Mouse (Mus musculus) liver, embryonic 13.5 days (tissue): ENCODE data around the gene 5330417C22Rik. TPM values are rescaled to one million over a fixed set of nuclear protein-coding genes. Genes with fewer than 3 reads are reported as not detected.

Experiments
- ATAC-seq: fragments of 200-750 bp; cut with Nextera tagmentation; 2 replicates; pipeline ENCODE4 v1.8.0; 2017; ENCODE audit warnings: low read depth, mild to moderate bottlenecking, moderate number of reproducible peaks, moderate library complexity
- DNase-seq: peaks from one replicate; pipeline ENCODE4 v3.0.0; 2022
- H3K27ac ChIP-seq: fragments of 300-500 bp; sonication (generic); 2 replicates; pipeline ENCODE4 v1.5.1; 2015; ENCODE audit warnings: moderate library complexity, mild to moderate bottlenecking, inconsistent platforms
- H3K27me3 ChIP-seq: fragments of 300-500 bp; sonication (generic); 2 replicates; pipeline ENCODE4 v1.6.1; 2015; ENCODE audit warnings: mild to moderate bottlenecking, inconsistent platforms
- H3K36me3 ChIP-seq: fragments of 300-500 bp; sonication (generic); 2 replicates; pipeline ENCODE4 v1.6.1; 2015; ENCODE audit warnings: mild to moderate bottlenecking, inconsistent platforms
- H3K4me1 ChIP-seq: fragments of 300-500 bp; sonication (generic); replicated peaks from 2 replicates; pipeline ENCODE4 v1.6.1; 2015; ENCODE audit warnings: inconsistent platforms
- H3K4me2 ChIP-seq: fragments of 300-500 bp; sonication (generic); 2 replicates; pipeline ENCODE4 v1.6.1; 2015; ENCODE audit warnings: inconsistent platforms, mild to moderate bottlenecking, moderate library complexity
- H3K4me3 ChIP-seq: fragments of 300-500 bp; sonication (generic); replicated peaks from 2 replicates; pipeline ENCODE4 v1.5.1; 2015; ENCODE audit warnings: mild to moderate bottlenecking, inconsistent platforms
- H3K9ac ChIP-seq: fragments of 300-500 bp; sonication (generic); 2 replicates; pipeline ENCODE4 v1.6.1; 2015; ENCODE audit warnings: mild to moderate bottlenecking, inconsistent platforms
- H3K9me3 ChIP-seq: fragments of 300-500 bp; sonication (generic); replicated peaks from 2 replicates; pipeline ENCODE4 v1.6.1; 2016; ENCODE audit warnings: inconsistent platforms
- WGBS: fragments of 180-500 bp; shearing (Covaris S2); methylation state at CpG from one replicate; pipeline ENCODE4 v1.1.7; 2015; ENCODE audit not compliant: insufficient replicate concordance; 5-methylcytosine and 5-hydroxymethylcytosine counted together
- polyA plus RNA-seq: library from polyadenylated mRNA; unstranded; fragments of >200 nt; fragmentation: Nextera tagmentation; extraction: Ambion mirVana; gene quantifications from 2 replicates; pipeline ENCODE4 v1.2.1, GENCODE M21; 2015

The 5330417C22Rik gene
- polyA plus RNA-seq, 1 experiment from 2014 or later: 0.09 TPM

DNA sequence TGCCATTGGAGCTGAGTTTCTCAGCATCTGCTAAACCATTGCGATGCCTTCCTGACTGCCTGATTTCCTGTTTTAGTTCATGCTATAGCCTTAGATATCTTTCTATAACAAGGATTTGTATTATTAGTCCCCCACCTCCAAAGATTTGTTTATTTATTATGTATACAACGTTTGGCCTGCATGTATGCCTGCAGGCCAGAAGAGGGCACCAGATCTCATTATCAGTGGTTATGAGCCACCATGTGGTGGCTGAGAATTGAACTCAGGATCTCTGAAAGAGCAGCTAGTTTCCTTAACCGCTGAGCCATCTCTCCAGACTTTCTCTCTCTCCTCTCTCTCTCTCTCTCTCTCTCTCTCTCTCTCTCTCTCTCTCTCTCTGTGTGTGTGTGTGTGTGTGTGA is 46.4 kb downstream of the 5330417C22Rik start:
- H3K9me3 ChIP-seq: no peaks in the 10 kb centered on the region
- no peaks in the 10 kb centered on the region for H3K4me1 ChIP-seq
- H3K9ac ChIP-seq: no peak overlapping the region
- H3K27me3 ChIP-seq: no peaks in the 10 kb centered on the region
- no peak overlapping the region for H3K27ac ChIP-seq
- WGBS: 29% methylated on average over 3 of the region's 3 CpGs
- H3K4me3 ChIP-seq: no peak overlapping the region
- ATAC-seq: no peak
- H3K4me2 ChIP-seq: no peak overlapping the region
- DNase-seq: no peak
- H3K36me3 ChIP-seq: no peaks in the 10 kb centered on the region

DNA sequence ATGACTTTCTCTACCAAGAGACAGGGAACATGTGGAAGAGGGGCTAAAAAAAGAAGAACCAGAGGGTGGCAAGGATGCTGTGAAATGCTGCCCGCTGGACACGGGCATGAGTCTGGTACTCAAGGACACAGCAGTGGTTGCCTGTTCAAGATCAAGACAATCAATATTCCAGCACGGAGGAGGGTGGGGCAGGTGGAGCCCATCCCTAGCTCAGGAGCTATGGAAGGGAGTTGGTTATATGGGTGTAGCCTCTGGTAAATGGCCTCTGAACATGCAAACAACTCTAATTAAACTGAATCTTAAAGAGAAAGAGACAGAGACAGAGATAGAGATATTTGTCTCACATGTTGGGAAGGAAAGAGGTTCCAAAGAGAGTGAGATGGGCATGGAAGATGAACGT is 51.6 kb downstream of the 5330417C22Rik start:
- no peaks in the 10 kb centered on the region for H3K9me3 ChIP-seq
- no peak overlapping the region for H3K4me2 ChIP-seq
- no peaks in the 10 kb centered on the region for H3K36me3 ChIP-seq
- 67% methylated on average over 4 of the region's 4 CpGs for WGBS
- no peak overlapping the region for H3K4me3 ChIP-seq
- H3K27ac ChIP-seq: no peak overlapping the region
- H3K27me3 ChIP-seq: 0 out of 2 replicates have a peak, but pooled peaks cover 3% of the 10 kb centered on the region
- H3K4me1 ChIP-seq: no peaks in the 10 kb centered on the region
- DNase-seq: no peak
- no peak overlapping the region for H3K9ac ChIP-seq
- no peak for ATAC-seq

DNA sequence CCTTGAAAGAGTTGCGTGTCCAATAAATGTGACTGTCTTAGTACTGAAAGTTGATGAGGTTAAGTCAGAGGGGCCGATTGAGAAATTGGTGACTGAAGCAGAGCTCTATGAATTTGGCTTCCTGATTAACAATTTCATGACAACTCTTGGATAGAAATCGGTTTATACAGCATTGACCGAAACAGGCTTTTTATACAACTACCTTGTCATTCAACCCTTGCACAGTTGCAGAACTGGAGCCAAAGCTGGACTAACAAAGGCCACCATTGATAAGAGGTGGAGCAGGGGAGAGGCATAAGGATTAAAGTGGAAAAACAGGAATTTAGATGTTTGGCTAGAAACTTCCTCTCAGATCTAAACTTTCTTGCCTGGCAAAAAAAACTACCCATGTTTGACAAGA is 57.5 kb downstream of the 5330417C22Rik start:
- no peak for ATAC-seq
- WGBS: 68% methylated on average over 4 of the region's 4 CpGs
- Histone ChIP-seq H3K36me3 (no peaks in the 10 kb centered on the region), H3K4me2 (no peak overlapping the region), H3K4me1 (no peaks in the 10 kb centered on the region), H3K9ac (no peak overlapping the region), H3K27ac (no peak overlapping the region), H3K9me3 (no peaks in the 10 kb centered on the region), H3K4me3 (no peak overlapping the region), H3K27me3 (0 out of 2 replicates have a peak, but pooled peaks cover 3% of the 10 kb centered on the region)
- no peak for DNase-seq

DNA sequence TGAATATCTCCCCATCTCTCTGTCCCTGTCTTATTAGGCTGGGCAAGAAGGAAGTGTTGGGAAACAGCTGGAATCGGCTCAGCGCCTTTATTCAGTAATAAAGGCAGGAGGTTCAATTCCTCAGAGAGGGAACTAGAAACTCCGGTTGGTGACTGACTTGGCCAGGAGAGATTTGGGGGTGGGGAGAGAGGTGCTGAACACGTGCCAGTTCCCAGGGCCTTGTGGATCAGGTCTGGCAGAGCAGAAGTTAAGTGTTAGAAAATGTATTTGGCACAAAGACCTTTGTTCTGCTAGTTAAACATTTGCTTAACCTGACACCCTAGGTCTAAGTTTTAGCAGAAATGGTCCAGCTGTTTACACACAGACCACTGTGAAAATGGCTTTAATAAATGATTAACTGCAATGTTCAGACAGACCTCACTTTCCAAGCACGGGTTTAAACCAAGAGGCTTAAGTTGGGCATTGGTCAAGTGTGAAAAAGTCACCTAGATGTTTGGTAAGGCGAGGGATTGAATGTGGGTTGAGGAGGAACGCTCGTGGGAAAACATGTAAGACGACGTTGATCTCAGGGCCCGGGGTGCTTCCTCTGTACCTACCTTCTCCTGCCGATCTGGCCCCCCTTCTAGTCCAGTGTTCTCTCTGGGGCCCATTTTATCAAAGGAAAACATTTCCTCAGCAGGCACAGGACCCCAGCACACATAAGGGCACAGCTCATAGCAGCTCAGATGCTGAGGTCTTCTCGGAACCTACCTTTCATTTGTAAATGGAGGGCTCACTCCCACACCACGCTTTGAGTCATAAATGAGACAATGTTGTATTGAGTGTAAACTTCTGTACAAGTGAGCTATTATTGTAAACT is 59.3 kb downstream of the 5330417C22Rik start:
- DNase-seq: no peak

DNA sequence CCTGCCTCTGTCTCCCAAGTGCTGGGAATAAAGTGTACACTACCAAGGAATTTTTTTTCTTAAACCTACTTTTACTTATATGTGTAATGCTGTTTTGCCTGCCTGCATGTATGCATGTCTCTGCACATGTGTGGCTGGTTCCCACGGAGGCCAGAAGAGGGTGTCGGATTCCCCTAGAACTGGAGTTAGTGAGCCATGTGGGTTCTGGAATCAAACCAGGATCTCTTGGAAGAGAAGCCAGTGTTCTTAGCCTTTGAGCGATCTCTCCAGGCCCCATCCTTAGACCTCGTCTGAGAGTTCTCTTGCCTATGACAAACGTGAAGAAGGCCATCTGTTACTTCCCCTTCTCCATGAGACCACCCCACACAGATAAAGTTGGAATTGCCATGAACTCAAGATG is 60.8 kb downstream of the 5330417C22Rik start:
- ATAC-seq: no peak
- no peak overlapping the region for H3K4me3 ChIP-seq
- H3K36me3 ChIP-seq: no peaks in the 10 kb centered on the region
- DNase-seq: no peak
- H3K27ac ChIP-seq: no peak overlapping the region
- no peaks in the 10 kb centered on the region for H3K4me1 ChIP-seq
- no peaks in the 10 kb centered on the region for H3K9me3 ChIP-seq
- WGBS: 57% methylated on average over 5 of the region's 5 CpGs
- H3K4me2 ChIP-seq: no peak overlapping the region
- no peak overlapping the region for H3K9ac ChIP-seq
- no peaks in the 10 kb centered on the region for H3K27me3 ChIP-seq

More for the DNA sequence above, 59.3 kb downstream of the 5330417C22Rik start:
- no peaks in the 10 kb centered on the region for H3K4me1 ChIP-seq
- H3K36me3 ChIP-seq: no peaks in the 10 kb centered on the region
- ATAC-seq: no peak
- H3K4me2 ChIP-seq: no peak overlapping the region
- H3K27ac ChIP-seq: no peak overlapping the region
- H3K27me3 ChIP-seq: 0 out of 2 replicates have a peak, but pooled peaks cover 3% of the 10 kb centered on the region
- 52% methylated on average over 14 of the region's 14 CpGs for WGBS
- H3K9ac ChIP-seq: no peak overlapping the region
- no peak overlapping the region for H3K4me3 ChIP-seq
- no peaks in the 10 kb centered on the region for H3K9me3 ChIP-seq

DNA sequence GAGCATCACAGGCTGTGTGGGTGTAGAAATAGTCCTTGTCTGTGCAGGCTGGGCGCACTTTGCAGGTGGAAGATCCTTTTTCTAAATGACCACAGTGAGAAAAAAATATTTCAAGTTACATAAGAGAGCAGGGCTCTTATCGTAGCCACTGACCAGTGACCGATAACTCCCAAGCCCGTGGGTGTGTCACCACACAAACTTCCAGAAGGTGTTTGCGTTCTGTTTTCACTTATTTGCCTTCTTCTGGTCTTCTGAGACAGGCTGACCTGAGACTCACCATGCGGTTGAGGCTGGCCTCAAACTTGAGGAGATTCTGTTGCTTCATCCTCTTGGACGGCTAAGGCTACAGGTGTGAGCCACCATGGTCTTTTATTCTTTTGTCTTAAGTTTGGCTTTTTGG is 61.4 kb downstream of the 5330417C22Rik start:
- H3K4me1 ChIP-seq: no peaks in the 10 kb centered on the region
- 69% methylated on average over 7 of the region's 7 CpGs for WGBS

DNA sequence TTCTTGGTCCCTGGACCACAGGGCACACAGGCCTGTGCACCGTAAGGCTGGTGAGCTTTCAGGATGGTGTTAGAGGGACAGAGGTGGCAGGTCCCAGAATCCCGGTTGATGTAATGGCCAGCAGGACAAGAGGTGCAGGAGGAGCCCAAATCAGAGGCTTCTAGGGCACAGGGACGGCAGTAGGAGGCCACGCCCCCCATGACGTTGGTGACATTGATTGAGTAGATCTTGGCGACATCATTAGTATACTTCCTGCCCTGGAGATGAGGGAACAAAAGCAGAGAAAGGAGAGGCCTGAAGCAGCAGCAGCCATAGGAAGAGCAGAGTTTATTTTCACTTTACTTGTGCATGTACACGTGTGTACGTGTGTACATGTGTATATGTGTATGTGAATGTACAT is 68.6 kb downstream of the 5330417C22Rik start:
- Histone ChIP-seq H3K9me3 (no peaks in the 10 kb centered on the region), H3K4me2 (no peak overlapping the region), H3K27ac (no peak overlapping the region), H3K4me3 (no peak overlapping the region), H3K9ac (no peak overlapping the region), H3K4me1 (no peaks in the 10 kb centered on the region), H3K36me3 (no peaks in the 10 kb centered on the region), H3K27me3 (0 out of 2 replicates have a peak, but pooled peaks cover 6% of the 10 kb centered on the region)
- DNase-seq (no peak), ATAC-seq (no peak)
- 45% methylated on average over 8 of the region's 8 CpGs for WGBS

More for the DNA sequence above, 61.4 kb downstream of the 5330417C22Rik start:
- ATAC-seq: no peak
- Histone ChIP-seq H3K4me3 (no peak overlapping the region), H3K9ac (no peak overlapping the region), H3K27ac (no peak overlapping the region), H3K27me3 (no peaks in the 10 kb centered on the region), H3K4me2 (no peak overlapping the region), H3K36me3 (no peaks in the 10 kb centered on the region), H3K9me3 (no peaks in the 10 kb centered on the region)
- no peak for DNase-seq

DNA sequence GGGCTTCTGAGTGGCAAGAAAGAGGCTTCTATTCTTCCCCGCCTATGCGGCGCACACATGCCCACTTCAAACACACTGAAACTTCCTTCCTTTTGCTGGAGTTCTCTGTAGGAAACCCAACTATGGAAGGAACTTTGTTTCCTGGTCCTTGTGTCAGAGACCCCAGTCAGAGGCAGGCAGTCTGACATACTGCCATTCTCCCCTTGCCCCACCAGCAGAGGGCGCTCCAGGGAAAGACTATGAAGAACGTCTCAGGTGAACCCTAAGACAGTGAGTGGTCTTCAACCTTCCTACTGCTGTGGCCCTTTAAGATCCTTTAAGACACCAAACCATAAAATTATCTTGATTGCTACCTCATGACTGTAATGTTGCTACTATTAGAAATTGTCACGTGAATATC is 69.9 kb downstream of the 5330417C22Rik start:
- Histone ChIP-seq H3K4me1 (no peaks in the 10 kb centered on the region), H3K9me3 (no peaks in the 10 kb centered on the region), H3K4me2 (no peak overlapping the region), H3K36me3 (no peaks in the 10 kb centered on the region), H3K27ac (no peak overlapping the region), H3K9ac (no peak overlapping the region), H3K27me3 (0 out of 2 replicates have a peak, but pooled peaks cover 6% of the 10 kb centered on the region), H3K4me3 (no peak overlapping the region)
- peak; percentile 22 for DNase-seq
- WGBS: 64% methylated on average over 6 of the region's 6 CpGs
- ATAC-seq: no peak

DNA sequence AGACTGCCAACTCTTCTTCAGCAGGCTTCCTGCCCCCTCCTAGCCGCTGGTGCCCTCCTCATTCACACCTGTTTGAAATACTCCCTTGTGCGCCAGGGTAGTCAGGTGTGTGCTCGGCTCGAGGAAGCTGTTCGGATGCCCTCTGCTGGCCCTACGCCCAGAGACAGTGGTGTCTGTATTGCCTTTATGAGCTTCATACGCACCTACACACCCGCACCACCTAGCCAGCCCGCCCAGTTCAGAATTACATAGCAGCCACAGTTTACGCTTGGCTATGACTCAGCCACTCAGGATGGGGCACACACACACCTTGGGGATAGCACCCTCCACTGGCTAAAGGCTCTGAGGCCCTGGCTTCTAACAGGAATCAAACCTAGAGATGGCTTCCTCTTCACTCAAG is 77.5 kb downstream of the 5330417C22Rik start:
- Histone ChIP-seq H3K4me2 (peak overlapping the region; percentile 46), H3K4me1 (peaks cover 3% of the 10 kb centered on the region), H3K27ac (no peak overlapping the region), H3K9ac (no peak overlapping the region), H3K27me3 (no peaks in the 10 kb centered on the region), H3K4me3 (peak overlapping the region; percentile 18; the same call in 1 of the 2 replicates), H3K36me3 (no peaks in the 10 kb centered on the region), H3K9me3 (no peaks in the 10 kb centered on the region)
- ATAC-seq: peak; percentile 50
- DNase-seq: peak; percentile 13
- 38% methylated on average over 10 of the region's 10 CpGs for WGBS

DNA sequence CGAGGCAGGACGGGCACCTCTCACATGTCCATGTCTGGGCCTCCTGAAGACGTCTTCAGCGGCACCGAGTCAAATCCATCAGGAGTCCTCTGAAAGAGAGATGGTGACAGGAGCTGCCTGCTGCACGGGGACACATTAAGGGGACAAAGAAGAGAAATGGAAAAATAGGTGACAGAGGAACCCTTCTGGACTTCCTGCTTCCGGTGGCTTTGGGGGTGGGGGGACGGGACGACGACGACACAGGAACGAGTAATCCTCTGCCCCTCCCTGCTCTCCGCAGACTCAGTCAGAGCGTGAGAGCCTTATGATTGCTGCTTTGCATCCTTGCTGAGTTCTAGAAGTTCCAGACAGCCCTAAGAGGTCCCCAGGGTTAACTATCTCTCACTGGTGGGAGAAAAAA is 78.0 kb downstream of the 5330417C22Rik start:
- no peaks in the 10 kb centered on the region for H3K9me3 ChIP-seq
- ATAC-seq (no peak), DNase-seq (no peak)
- no peaks in the 10 kb centered on the region for H3K27me3 ChIP-seq
- peak overlapping the region; percentile 18; the same call in 1 of the 2 replicates for H3K4me3 ChIP-seq
- H3K4me2 ChIP-seq: peak overlapping the region; percentile 46
- peaks cover 3% of the 10 kb centered on the region for H3K4me1 ChIP-seq
- no peak overlapping the region for H3K9ac ChIP-seq
- no peak overlapping the region for H3K27ac ChIP-seq
- H3K36me3 ChIP-seq: no peaks in the 10 kb centered on the region
- WGBS: 45% methylated on average over 14 of the region's 14 CpGs

DNA sequence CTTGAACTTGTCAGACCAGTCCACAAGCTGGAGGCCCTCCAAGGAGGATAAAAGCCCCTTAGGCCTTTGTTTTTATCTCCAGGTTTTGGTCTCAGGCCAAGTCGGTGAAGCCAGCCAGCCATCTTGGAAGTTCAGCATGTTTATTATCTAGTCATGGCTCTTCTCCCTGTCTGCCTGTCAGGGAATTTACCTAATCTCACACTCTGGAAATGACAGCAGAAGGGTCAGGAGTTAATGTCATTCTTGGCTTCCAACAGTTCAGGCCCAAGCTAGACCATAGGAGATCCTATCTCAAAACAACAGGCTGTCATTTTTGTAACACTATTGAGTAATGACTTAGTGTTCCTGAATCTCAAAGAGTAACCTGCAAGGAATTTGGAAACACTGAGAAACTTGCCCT is 82.2 kb downstream of the 5330417C22Rik start:
- Histone ChIP-seq H3K4me3 (no peak overlapping the region), H3K27ac (no peak overlapping the region), H3K4me1 (peaks cover 3% of the 10 kb centered on the region), H3K9ac (no peak overlapping the region), H3K4me2 (no peak overlapping the region), H3K27me3 (no peaks in the 10 kb centered on the region), H3K9me3 (no peaks in the 10 kb centered on the region), H3K36me3 (no peaks in the 10 kb centered on the region)
- DNase-seq (no peak), ATAC-seq (no peak)
- 48% methylated on average over 1 of the region's 1 CpGs for WGBS

DNA sequence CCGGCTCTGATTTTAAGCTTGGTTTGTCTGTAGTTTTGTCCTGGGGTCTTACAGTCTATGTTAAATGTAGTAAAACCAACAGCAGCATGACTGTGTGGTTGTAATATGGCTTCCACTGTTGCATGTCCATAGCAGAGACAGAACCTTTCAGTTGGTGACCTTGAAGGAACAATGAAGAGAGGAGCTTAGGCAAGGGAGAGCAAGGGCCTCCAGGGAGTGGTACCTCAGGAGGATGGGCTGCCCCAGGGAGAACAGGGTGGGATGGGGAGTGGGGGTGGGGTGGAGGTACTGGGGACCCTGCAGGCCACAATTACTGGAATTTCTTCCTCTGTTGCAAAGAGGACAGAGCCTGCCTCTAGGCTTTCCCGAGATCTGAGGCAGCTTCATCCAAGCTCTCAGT is 84.4 kb downstream of the 5330417C22Rik start:
- no peak overlapping the region for H3K27ac ChIP-seq
- DNase-seq (no peak), ATAC-seq (no peak)
- H3K27me3 ChIP-seq: peaks cover 4% of the 10 kb centered on the region; the same call in 1 of the 2 replicates
- no peaks in the 10 kb centered on the region for H3K4me1 ChIP-seq
- H3K4me3 ChIP-seq: no peak overlapping the region
- WGBS: 70% methylated on average over 2 of the region's 2 CpGs
- H3K4me2 ChIP-seq: no peak overlapping the region
- H3K9me3 ChIP-seq: no peaks in the 10 kb centered on the region
- H3K36me3 ChIP-seq: no peaks in the 10 kb centered on the region
- no peak overlapping the region for H3K9ac ChIP-seq
